Mouse (Mus musculus): Measurements from ENCODE around the gene Dnah7c.

GRCm38 (mm10) chr1:46844281-46844680 lies 418.9 kb downstream of the Dnah7c start:
- TF ChIP-seq POLR2A (IDR thresholded peaks at IDR 0.05; ENCODE audit: borderline replicate concordance, extremely low read depth, insufficient read depth, insufficient read length, poor library complexity, severe bottlenecking) = no peak
- no peak for TF ChIP-seq CTCF (IDR thresholded peaks at IDR 0.05; ENCODE audit: borderline replicate concordance, extremely low read depth, insufficient read depth, insufficient read length)

Data from brain, embryonic 14.5 days (tissue).